Mouse (Mus musculus) bone marrow macrophage, adult 2 months (primary cell): ENCODE results near the gene Mboat2.

Source experiments
- CTCF ChIP-seq: IDR thresholded peaks from 2 replicates; pipeline ENCODE4 v1.5.1; 2012; ENCODE audit warnings: low read depth, mild to moderate bottlenecking, low read length, moderate library complexity
- POLR2A ChIP-seq: IDR thresholded peaks from 2 replicates; pipeline ENCODE4 v1.6.1; 2012; ENCODE audit warnings: mild to moderate bottlenecking, low read depth, low read length, borderline replicate concordance

DNA sequence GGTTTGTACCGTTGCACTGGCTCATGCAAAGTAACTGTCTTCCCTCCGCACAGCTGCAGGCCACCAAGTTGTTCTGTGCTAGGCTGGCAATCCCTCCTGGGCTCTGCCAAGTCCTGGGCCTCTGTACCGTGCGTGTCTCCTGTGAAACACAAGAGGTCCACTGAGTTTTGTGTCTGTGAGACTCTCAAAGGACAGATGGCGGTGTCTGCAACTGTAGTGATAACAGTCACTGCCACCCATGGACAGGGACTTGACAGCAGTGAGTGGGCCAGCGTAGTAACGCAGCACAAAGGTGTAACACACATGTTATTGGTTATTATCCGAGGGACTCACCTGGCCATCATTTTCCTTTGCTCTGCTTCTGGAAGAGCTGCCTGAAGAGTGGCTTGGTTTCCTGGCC is 108.7 kb downstream of the Mboat2 start:
- TF ChIP-seq POLR2A: no peak
- TF ChIP-seq CTCF: no peak
